Mouse (Mus musculus) C2C12 (cell line): ENCODE measurements around the gene Med12l. TPM values are rescaled to one million over a fixed set of nuclear protein-coding genes. Genes with fewer than 3 reads are reported as not detected.
"Not testable (repeated sequence)": the region's sequence is repeated elsewhere in the genome, so short reads cannot be mapped to it uniquely, and the experiment has no call there.

Experiments
- H3K27me3 ChIP-seq: one replicate; pipeline ENCODE4 v1.6.1; 2011; ENCODE audit not compliant: control insufficient read depth, insufficient read depth, insufficient read length
- H3K36me3 ChIP-seq: one replicate; pipeline ENCODE4 v1.6.1; 2011; ENCODE audit not compliant: control insufficient read depth, insufficient read depth
- H3K4me3 ChIP-seq: one replicate; pipeline ENCODE4 v1.5.1; 2011; ENCODE audit warnings: mild to moderate bottlenecking, control low read depth; ENCODE audit not compliant: poor library complexity, insufficient read depth, severe bottlenecking
- H3K79me2 ChIP-seq: one replicate; pipeline ENCODE4 v1.6.1; 2011; ENCODE audit not compliant: control insufficient read depth, insufficient read depth
- H3K79me3 ChIP-seq: one replicate; pipeline ENCODE4 v1.6.1; 2011; ENCODE audit warnings: low read depth, control low read depth
- H3ac ChIP-seq: one replicate; pipeline ENCODE3; 2011; ENCODE audit warnings: low read depth; ENCODE audit not compliant: control insufficient read depth, insufficient read length
- CEBPB ChIP-seq: IDR thresholded peaks from one replicate; pipeline ENCODE4 v1.6.1; 2011; ENCODE audit warnings: low read depth, mild to moderate bottlenecking, control low read depth, moderate library complexity
- CTCF ChIP-seq: IDR thresholded peaks from one replicate; pipeline ENCODE4 v1.5.1; 2011; ENCODE audit not compliant: control insufficient read depth, insufficient read depth, insufficient read length
- FOSL1 ChIP-seq: IDR thresholded peaks from one replicate; pipeline ENCODE4 v1.8.0; 2011; ENCODE audit warnings: mild to moderate bottlenecking, low read length; ENCODE audit not compliant: poor library complexity, insufficient read depth, severe bottlenecking
- MAX ChIP-seq: IDR thresholded peaks from one replicate; pipeline ENCODE4 v1.6.1; 2011; ENCODE audit warnings: mild to moderate bottlenecking, control low read depth
- MYOD1 ChIP-seq: IDR thresholded peaks from one replicate; pipeline ENCODE4 v1.6.1; 2011; ENCODE audit warnings: low read depth; ENCODE audit not compliant: control insufficient read depth, insufficient read length
- MYOG ChIP-seq: IDR thresholded peaks from one replicate; pipeline ENCODE4 v1.6.1; 2011; ENCODE audit not compliant: control insufficient read depth, insufficient read length; ENCODE audit errors: extremely low read depth
- USF1 ChIP-seq: IDR thresholded peaks from one replicate; pipeline ENCODE4 v1.6.1; 2011; ENCODE audit warnings: low read depth, mild to moderate bottlenecking, control low read depth, moderate library complexity
- polyA plus RNA-seq: library from polyadenylated mRNA; unstranded; fragments of >200 nt; fragmentation: generic; extraction: Trizol; gene quantifications from one replicate; pipeline ENCODE4 v1.2.1, GENCODE M21; 2012; ENCODE audit warnings: missing spikeins

Gene Med12l
- polyA plus RNA-seq, 1 experiment: not detected

- H3ac ChIP-seq: no peak overlapping the region
- H3K4me3 ChIP-seq: no peak overlapping the region
- no peaks in the 10 kb centered on the region for H3K79me3 ChIP-seq
- no peaks in the 10 kb centered on the region for H3K36me3 ChIP-seq
- no peaks in the 10 kb centered on the region for H3K79me2 ChIP-seq
- no peaks in the 10 kb centered on the region for H3K27me3 ChIP-seq
- no peak for TF ChIP-seq FOSL1
- TF ChIP-seq MYOG: no peak
- TF ChIP-seq CTCF: no peak
- no peak for TF ChIP-seq USF1
- TF ChIP-seq MYOD1: no peak
- TF ChIP-seq MAX: no peak
- no peak for TF ChIP-seq CEBPB
Observed at GRCm38 (mm10) chr3:59133189-59133588, 127.6 kb downstream of the Med12l start.

DNA sequence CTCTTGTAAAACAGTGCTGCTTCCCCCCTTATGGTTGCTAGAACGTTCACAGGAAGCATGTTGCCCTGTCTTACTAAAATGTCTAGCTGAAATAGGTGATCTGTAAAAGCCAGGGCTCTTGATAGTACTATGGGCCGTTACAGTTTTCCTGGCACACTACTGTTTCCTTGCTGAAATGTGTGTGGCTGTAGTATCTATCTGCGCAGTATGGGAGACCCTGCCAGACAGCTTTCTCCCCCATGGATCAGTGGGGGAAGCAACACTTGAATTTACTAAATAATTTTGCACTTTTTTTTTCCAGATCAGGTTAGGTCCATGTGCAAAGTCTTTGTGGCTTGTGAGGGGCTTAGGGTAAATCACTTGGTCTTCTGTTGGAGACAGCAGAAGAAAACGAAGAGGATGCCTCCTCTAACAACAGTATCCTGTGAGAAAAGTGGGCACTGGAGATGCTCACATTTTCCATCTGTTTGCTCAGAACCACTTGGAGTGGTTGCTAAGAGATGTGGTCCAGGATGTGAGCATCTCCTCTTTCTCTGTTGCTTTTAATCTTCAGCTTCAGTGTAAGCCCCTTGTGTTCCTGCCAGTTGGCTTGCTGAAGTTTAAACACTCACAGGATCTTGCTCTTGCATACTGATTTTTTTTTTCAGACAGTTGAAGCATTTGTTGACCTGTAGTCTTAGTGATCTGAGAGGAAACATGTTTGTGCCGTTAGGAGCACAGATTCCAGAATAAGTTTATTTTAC is 130.5 kb downstream of the Med12l start:
- Histone ChIP-seq H3K4me3 (no peak overlapping the region), H3K36me3 (no peaks in the 10 kb centered on the region), H3ac (no peak overlapping the region), H3K79me3 (no peaks in the 10 kb centered on the region), H3K79me2 (no peaks in the 10 kb centered on the region), H3K27me3 (no peaks in the 10 kb centered on the region)
- TF ChIP-seq USF1 (no peak), MYOD1 (no peak), CTCF (no peak), CEBPB (no peak), FOSL1 (no peak), MAX (no peak), MYOG (no peak)

DNA sequence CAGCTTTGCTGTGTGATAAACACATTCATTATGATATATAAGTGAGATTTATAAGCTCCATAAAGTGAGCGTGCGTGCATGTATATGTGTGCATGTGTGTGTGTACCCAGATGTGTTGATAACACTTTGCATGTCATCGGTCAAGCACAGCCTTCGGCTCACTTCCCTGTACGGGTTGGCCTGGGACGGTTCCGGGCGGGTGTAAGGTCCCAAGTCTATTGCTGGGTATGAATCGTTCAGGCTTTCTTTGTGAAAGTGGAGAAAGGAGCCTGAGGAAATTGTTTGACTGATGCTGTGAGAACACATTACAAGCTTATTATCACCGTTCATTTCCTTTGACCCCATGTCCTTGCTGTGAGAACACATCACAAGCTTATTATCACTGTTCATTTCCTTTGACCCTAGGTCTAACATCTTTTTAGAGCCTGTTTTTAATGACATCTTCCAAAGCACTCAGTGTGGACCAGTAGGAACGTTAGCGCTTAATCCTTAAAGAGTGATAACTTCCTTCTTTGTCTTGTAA is 133.4 kb downstream of the Med12l start:
- Histone ChIP-seq H3K36me3 (no peaks in the 10 kb centered on the region), H3ac (no peak overlapping the region), H3K79me2 (no peaks in the 10 kb centered on the region), H3K4me3 (no peak overlapping the region), H3K27me3 (no peaks in the 10 kb centered on the region), H3K79me3 (no peaks in the 10 kb centered on the region)
- no peak for TF ChIP-seq CEBPB
- no peak for TF ChIP-seq MAX
- no peak for TF ChIP-seq MYOG
- no peak for TF ChIP-seq FOSL1
- TF ChIP-seq CTCF: no peak
- TF ChIP-seq USF1: no peak
- TF ChIP-seq MYOD1: no peak

- TF ChIP-seq MYOD1 (peak; percentile 8), MYOG (no peak)
Observed at GRCm38 (mm10) chr3:59139651-59140051, 134.0 kb downstream of the Med12l start.

DNA sequence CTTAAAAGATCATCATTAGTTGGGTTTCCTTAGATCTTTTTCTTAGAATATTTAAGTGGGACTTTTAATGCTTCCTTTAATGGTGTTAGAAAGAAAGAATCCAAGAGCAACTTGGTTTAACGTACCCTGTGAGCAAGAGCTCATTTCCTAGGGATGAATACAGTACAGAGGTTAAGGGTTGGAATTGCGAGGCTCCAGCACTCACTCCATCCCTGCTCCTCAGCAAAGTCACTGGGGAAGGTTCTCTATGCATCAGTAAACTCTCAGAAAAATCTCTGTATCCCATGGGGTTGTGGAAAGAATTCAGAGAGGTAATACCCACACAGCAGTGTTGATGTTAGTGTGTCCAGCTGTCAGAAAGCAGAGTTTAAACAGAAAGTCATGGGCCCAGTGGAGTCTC is 134.5 kb downstream of the Med12l start:
- Histone ChIP-seq H3K36me3 (no peaks in the 10 kb centered on the region), H3ac (no peak overlapping the region), H3K4me3 (no peak overlapping the region), H3K79me2 (no peaks in the 10 kb centered on the region), H3K79me3 (no peaks in the 10 kb centered on the region), H3K27me3 (no peaks in the 10 kb centered on the region)
- TF ChIP-seq USF1 (no peak), FOSL1 (no peak), MYOG (no peak), MYOD1 (no peak), CEBPB (no peak), CTCF (no peak), MAX (no peak)

More at GRCm38 (mm10) chr3:59139651-59140051, 134.0 kb downstream of the Med12l start:
- H3K4me3 ChIP-seq: no peak overlapping the region
- H3K27me3 ChIP-seq: no peaks in the 10 kb centered on the region
- H3K36me3 ChIP-seq: no peaks in the 10 kb centered on the region
- no peak overlapping the region for H3ac ChIP-seq
- no peaks in the 10 kb centered on the region for H3K79me2 ChIP-seq
- H3K79me3 ChIP-seq: no peaks in the 10 kb centered on the region

DNA sequence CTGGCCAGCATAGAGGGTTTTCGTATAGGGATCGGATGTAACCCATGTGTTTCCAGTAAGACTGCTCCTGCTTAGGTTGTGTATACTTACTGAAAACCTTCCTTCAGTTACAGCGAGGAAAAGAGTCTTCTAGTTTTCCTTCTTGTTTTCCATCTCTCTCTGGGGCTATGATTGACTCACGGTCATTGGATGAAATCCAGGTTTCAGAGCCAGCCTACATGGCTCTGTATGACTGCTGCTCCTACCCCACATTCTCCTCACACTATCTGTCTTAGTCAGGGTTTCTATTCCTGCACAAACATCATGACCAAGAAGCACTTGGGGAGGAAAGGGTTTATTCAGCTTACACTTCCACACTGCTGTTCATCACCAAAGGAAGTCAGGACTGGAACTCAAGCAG is 135.3 kb downstream of the Med12l start:
- not testable (repeated sequence) for H3K36me3 ChIP-seq, H3K79me3 ChIP-seq, H3ac ChIP-seq, H3K4me3 ChIP-seq, H3K79me2 ChIP-seq, H3K27me3 ChIP-seq
